Mouse (Mus musculus) CH12F3 (cell line): ENCODE data around the gene Fam19a1.

Experiments used
- in situ Hi-C: fragments of 300-500 bp; cut with MboI; formaldehyde crosslinking; loops from 2 replicates; pipeline ENCODE4 v1.14.3; 2020; ENCODE audit warnings: low sequenced_read_pairs

The Fam19a1 gene

DNA sequence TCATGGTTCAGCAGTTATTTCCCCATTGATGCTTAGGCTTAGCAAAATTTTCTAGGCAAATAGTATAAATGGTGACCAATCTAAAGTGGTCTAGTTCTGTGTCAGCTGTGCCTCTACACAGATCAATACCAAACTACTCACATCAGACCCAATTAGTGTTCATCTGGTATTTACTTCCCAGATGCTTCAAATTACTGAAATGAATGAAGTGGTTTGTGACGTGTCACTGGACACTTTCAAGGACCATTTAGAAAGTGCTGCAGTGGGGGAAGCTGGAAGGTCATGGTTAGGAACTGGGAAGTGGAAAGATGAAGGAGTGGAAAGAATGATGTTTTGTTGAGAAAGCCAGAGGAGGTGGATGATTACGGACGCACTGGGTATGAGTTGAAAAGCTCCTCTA, 139.0 kb downstream of the Fam19a1 start:
- in situ Hi-C loops, result no loop called here

DNA sequence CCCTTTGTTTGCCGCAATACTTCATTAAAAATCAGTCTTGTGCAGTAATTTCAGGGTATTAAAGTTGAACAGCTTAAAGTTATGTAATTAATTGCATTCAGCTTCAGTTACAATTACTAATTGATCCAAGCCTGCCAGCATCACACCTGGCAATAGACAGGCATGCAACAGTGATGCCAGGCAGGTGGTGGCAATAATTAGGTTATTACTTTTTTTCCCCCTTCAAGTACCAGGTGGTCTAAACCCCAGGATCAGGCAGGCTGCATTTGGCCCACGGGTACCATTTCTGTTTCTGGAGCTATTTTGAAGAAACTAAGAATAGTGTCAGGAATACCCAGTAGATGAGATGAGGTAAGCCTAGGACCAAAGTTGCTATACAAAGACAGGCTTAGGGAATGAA, 141.9 kb downstream of the Fam19a1 start:
- in situ Hi-C loops, result no loop called here

DNA sequence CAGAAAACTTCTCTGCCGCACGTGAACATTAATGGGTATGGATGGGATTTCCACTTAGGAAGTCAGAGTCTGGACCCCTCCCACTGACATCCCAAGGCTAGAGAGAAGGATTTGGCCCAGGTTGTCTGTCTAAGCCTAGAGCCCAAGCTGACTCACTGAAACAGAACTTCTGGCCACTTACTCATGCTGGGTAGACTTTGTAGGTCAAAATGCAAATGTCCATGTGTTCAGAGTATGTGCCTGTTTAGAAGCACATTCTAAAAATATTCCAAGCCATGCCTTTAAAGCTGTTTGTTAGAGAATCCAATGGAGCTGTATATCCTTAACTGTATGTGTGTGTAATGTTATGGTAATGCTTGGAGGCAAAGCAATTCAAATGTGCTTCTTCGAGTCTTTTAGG, 145.7 kb downstream of the Fam19a1 start:
- in situ Hi-C loops, result no loop called here

DNA sequence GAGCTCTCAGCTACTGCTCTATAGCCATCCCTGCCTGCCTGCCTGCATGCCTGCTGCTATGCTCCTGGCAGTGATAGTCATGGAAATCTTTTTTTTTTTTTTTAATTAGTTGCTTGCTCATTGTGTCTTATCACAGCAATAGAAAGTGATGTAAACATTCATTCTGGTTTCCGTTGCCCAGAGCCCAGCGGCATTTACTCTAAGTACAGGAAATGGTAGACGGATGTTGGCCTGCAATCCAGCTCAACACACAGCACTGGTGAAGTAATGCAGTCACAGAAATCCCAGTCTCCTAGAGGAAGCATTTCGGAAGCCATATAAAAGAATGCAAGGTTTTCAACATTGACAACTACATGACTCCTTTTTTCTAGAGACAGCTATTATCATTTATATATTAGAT, 153.5 kb downstream of the Fam19a1 start:
- in situ Hi-C loops, result no loop called here

DNA sequence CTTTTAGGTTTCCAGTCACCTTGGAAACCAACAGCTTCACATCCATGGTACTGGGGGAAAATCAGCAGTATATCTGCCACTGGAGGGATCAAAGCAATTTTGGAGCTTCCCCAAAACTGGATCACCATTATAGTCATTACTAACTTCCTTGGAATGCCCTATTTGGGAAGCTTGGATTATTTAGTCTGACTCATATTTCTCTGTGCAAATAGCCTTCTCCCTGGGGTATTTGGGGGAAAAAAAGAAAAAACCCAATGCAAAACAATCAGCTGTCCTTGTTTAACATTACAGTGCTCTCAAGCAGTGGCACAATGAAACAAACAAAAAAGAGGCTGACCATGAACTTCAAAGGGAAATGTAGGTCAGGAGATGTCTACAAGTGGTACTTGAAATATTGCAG, 155.8 kb downstream of the Fam19a1 start:
- in situ Hi-C loops, result no loop called here

DNA sequence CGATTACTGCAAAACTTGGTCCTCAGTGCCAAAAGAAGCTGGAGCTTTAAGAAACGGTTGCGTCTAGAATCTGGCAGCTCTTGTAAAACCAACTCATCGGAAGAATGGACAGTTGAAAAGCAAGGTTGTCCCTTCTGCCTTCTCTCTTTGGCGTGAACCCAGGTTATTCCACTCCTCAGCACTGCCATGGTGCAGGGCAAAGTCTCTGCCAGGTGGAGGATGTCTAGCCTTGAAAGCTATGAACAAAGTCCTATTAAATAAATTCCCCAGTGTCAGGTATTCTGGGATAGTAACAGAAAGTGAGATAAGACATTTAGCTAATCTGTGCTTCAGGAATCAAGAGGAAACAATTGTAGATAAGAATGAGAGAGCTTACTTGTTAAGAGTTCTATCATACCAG, 157.5 kb downstream of the Fam19a1 start:
- in situ Hi-C loops, result no loop called here

DNA sequence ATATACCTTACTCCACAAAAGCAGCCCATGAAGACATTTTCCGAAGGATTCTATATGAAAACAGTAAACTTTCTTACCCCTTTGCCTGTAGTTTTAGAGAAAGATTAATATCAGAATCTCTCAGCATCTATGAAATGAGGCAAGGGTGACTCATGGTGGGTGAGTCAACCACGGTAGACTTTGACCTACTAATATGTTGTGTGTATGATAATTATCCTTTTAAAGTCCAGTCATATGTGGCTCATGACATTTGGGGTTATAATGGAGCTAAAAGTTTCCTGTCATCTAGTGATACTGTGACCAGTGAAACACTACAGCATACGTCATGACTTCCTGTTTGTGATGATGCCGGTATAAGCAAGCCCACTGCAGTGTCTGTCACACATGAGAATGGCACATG, 170.8 kb downstream of the Fam19a1 start:
- in situ Hi-C loops, result no loop called here

DNA sequence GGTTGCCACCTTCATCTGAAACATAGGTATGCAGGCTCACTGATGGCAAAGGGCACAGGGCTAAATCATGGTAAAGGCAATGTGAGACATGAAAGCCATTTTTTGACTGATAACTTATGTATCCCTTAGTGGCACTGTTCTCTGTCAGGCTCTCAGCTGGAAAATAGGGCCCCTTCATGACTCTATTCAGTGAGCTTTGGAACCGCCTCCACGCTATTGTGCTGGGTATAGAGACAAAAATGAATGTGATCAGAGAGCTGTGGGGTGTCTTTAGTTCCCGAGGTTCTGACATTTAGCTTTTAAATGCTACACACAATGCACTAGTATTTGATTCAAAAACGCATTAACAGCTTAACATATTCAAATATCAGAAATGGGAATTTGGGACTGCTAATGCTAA, 171.6 kb downstream of the Fam19a1 start:
- in situ Hi-C loops, result no loop called here

DNA sequence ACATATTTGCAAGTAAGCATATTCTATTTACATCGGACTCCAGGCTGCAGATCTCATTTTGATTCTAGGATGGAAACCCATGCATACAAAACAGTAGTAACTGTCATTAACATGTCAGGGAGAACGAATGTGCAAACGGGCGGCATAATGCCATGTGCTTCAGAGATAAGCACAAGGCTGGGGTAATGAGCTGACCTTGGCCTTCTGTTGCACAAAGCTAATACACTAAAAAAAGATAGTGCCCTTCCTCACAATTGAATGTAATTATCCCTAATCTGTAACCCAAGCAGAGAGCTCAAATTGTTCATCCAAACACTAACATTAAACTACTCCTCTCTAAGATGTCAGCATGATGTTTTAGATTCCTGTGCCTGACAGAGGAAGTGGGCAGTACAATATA, 173.3 kb downstream of the Fam19a1 start:
- in situ Hi-C loops, result no loop called here

DNA sequence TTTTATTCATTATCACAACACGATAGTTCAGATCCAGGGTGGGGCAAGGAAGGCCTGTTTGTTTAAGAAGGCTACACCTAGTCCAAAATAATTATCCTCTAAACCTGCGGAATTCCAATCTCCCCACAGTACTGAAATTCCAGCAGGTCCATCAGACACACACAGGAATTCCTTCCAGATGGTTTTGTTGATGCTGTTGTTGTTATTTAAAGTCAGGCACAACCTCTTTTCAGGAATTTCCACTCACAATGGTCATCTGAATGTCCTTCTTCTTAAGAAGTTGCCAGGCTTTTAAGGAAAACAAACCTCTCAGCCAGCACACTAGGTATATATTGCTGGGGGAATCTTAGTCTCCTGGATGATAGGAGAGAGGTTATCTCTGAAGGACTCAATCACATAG, 174.4 kb downstream of the Fam19a1 start:
- in situ Hi-C loops, result no loop called here

DNA sequence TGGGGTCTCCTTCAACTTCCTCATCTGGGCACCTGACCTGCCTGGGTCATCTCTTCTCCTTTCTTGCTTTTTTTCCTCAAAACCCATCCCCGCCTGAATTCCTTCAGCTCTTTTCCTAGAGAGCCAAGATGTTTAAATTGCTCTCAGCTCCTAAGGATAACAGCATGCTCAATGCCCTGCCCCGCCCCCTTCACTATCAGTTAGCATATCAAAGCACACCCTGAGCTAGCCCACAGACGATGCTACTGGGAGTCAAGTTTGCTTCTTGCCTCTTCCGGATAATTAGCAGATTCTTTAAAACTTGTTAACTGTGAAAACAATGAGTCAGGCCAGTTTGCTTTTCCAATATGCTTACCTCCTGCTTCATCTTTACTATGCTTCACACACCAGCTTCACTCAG, 176.7 kb downstream of the Fam19a1 start:
- in situ Hi-C loops, result no loop called here

DNA sequence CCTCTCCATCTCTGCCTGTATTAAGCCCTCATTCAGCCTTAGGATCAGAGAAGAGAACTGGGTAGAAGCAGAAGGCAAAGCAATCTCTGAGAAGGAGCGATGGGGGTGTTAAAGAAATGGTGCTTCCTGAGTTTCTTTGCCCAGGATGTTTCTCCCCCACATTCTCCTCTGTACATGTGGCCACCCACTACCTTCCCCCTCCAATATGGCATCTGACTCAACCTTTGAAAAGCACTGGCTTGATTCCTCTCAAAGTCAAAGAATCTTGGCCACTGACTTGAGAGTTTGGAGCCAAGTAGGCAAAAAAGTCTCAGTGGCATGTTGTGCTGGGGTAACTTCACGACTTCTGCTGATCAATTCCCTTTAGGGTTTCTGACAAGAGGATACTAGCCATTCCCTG, 234.5 kb downstream of the Fam19a1 start:
- in situ Hi-C loops, result no loop called here

DNA sequence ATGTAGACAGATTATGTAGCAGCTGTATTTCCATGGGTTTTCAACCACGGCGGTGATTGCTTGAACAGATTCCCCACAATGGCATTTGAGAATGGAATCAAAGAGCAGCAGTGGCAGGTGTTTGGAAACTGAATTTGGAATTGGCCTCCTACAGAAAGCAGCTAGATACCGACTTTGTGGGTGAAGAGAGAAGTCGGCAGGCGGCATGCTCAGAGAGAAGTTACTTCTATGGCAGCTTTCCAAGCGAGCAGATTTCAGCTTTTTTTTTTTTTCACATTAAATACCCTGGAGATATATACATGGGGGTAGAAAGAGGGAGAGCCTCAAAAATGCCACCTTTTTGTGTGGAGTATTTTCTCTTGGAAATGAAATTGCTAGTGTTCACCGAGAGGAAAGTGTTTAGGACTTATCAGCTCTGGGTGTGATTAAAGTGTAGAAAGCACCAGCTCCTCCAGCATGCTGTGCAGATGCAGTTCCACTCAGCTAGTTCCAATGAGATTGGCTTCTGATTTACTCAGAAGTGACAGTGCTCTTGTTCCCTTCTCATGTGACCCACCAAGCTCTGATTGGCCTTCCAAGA, 236.6 kb downstream of the Fam19a1 start:
- in situ Hi-C loops, result no loop called here

DNA sequence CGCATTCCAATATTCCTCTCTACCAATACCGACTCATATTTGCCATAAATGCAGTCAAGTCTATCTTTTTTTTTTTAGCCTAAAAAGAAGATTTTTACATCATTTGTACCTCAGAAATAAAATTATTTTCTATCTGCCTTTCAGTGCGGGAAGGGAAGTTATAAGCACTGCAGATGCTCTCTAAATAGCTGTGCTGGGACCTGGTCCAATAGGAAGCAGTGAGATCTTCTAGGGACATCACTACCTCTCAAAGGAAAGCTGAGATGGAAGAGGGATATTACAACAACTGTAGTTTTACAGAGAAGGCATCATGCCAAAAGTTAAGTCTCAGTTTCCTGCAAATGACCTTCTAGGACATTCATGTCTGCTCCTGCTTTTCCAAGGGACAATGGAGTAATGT, 256.6 kb downstream of the Fam19a1 start:
- in situ Hi-C loops, result no loop called here

DNA sequence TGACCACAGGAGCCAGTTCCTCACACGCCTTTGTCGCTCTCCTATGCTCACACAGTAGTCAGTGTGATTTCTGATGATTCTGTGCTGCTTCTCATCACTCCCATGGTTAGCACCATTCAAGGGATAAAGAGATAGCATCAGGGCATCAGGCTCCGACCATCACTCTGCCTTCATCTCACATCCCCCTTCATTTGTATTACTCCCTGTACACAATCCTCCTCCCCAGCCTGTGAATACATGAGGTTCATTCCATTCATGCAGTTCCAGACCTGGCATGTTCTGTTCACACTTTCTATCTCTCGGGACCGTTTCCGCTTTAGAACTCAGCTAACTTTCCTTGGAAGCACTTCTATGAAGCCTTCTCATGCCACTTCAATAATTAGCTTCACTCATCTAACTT, 259.9 kb downstream of the Fam19a1 start:
- in situ Hi-C loops, result no loop called here

DNA sequence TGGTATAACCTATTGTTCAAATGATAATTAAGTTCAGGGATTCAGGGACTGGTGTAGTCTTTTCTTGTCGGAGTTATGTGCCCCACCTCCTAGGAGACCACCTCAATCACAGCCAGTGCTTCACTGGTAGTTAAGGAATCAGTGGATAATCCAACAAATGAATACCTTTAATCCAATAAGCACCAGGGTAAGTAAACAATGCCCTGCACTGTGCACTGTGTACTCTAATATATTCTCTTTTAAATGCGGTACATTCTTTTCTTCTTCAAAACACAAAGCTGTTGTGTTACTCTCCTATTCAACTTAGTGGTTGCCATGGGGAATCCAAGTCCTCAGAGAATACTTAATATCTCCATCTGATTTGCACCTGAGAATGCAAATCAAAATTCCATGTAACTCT, 260.3 kb downstream of the Fam19a1 start:
- in situ Hi-C loops, result no loop called here

DNA sequence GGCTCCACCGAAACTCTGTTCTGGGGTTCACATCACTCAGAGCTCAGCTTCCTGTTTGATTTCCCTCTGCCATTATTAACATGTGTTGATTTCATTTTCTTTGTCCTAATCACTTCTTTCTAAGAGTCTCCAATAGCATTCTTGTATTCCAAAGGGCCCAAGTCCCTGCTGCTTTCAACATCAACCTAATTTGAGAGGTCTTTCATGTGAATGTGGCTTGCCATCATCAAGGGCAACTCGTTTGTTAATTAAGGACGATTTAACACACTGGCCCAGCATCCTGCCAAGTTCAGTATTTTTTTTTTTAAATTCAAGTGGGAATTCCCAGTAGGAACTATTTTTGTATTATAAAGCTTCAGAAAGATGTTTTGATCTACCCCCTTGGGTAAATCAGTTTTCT, 263.8 kb downstream of the Fam19a1 start:
- in situ Hi-C loops, result no loop called here

DNA sequence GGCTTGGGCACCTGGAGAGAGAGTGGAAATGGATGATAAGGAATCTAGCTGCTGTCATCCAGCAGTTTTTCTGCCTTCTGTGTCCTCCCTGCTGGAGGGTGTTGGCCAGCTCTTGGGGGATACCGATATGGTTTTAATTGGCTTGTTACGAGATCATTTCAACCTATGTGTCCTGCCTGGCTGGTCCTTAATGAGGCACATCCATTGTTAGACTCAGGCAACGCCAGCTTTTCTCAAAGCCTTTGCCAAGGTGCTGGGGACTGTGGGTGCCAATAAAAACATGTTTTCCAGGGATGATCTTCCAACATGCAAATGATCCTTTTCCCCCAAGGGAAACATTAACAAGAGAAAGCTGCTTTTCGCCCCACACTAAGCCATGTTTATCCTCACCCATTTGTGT, 266.3 kb downstream of the Fam19a1 start:
- in situ Hi-C loops, result no loop called here

DNA sequence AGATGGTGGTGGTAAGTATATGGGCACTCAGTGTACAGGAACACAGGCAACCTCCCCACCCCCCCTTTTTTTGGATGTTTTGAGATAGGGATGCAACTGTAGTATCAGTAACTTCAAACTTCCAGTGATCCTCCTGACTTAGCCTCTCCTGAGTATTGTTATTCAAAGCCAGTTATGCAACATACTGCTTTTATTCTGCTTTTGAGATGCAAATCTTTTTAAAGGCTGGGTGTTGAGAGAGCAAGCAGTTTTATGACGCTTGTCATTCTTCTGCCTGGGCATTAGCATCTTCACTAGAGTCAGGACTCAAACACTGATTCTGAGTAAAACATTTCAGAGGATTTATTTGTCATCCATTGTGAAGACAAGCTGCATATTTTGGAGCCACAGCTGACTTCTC, 271.5 kb downstream of the Fam19a1 start:
- in situ Hi-C loops, result no loop called here

DNA sequence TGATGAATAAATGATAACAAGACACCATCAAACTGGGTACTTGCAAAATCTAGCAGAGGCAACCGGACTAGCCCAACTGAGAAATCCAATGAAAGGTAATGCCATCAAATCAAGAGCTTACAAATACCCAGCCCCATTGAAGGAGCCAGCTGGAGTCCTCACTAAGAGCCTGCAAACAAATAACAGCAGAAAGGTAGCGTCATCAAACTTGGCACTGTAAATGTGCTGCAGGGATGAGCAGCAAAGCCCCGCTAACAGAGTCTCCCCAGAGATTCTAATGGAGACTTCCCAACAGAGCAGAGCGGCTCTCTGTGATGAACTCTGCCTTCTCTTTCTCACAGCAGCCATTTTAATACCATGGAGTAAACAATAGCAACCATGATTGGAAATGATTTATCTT, 305.9 kb downstream of the Fam19a1 start:
- in situ Hi-C loops, result no loop called here

DNA sequence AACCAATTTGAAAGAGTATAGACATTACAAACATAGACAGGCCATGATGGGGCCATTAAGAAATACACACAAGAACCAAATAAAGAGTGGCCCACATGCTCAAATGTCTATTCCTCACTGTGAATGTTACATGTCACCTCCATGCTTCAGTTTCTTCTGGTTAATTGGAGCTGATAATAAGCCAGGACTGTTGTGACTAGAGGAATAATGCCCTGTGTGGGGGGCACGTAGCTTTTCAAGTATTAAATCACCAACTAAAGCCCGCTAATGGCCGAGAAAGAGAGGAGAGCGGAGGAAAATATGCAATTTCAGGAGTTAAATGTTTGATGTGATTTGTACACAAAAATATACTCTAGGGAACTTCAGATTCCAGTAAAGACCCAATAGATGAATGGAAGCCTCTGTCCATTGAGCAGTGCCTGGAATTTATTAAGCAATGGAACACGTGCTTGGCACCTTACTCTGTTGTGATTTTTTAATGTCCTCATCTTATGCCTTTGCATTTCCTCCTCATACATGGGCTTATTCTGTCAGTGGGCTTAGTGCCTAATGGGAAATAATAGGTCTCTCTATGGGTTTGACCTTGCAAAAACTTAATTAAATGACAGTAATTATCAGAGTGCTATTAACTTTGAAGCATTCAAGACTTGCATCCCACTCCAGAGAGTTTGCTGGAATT, 306.9 kb downstream of the Fam19a1 start:
- in situ Hi-C loops, result no loop called here

DNA sequence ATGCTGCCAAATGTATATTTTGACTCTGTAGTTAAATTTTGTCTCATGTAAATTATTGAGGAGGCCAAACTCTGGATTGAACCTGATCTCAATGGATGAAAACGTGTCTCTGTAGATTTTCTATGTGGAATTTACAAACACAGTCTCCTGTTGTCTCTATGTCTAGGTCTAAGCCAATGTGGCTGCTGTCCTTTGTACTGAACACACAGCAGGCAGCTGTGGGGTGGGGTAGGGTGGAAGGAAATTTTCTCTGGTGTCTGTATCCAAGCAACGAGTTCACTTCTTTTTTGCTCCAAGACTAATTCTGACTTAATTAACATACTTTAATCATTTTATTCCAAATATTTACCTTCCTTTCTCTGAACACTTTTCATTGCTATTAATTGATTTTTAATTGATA, 307.6 kb downstream of the Fam19a1 start:
- in situ Hi-C loops, result no loop called here

DNA sequence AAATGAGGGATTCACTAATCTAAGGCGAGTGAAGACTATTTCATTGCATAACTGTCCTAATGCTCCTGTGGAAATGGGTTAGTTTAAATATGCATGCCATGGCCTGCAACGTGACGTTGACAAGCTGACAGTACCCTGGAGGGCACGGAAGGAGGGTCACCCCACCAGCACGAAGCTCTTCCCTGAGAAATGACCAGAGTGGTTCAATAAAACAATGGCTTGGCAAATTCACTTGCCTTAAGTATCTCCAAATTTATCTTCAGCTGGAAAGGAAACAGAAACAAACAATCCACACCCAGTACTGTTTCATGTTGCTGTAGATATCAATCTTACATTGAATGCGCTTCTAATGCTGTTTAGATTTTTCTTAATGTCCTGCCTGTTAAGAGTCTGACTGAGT, 316.4 kb downstream of the Fam19a1 start:
- in situ Hi-C loops, result no loop called here
